Mouse (Mus musculus) hindlimb bud, embryonic 11.5 days (tissue): ENCODE data around the gene Ehd4.

Experiments
- DNase-seq: peaks from one replicate; pipeline ENCODE4 v3.0.0-alpha.2; 2012; ENCODE audit warnings: low read depth, low spot score; ENCODE audit errors: extremely low spot score

Ehd4 gene

DNA sequence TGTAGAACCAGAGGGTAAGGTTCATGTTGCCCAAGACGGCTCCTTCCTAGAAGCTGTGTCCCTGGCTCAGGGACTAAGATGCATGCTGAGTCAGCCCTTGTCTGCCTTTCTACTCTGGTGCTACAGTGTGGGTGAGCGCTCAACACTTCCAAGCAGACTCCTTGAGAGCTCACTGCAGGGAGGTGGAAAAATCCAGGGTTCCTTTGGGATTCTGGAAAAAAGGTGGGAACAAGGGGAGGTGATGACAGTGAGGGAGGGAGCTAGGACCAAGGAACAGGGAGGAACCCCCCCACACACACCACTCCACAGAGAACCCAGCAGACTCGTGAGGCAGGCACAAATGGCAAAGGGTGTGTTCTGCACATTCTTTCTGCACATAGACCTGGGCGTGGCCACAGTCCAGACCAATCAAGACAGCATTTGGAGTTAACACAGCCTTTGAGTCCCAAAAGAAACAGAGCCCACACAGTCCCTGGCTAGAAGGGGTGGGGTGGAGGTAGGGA lies 110.3 kb downstream of the Ehd4 start:
- DNase-seq: no peak

DNA sequence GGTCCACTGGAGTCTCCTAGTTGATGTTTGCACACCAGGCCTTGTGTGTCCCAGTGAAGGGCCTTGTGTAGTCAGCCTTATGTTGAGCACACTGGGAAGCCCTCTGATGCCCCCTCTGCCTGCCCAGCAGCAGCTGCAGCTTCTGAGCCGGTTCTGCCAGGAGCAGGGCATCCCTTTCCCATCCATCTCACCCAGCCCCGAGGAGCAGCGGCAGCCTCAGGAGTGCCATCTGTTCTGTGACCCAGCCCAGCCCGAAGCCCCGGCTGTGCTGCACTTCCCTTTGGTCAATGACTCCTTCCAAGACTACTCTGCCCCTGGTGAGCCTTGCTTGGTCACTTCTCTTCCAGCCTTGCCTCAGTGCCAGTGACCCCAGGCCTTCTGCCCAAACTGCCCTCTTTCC lies 113.4 kb downstream of the Ehd4 start:
- DNase-seq: no peak
